Mouse (Mus musculus): ENCODE results near the gene Fpgs.

Gene Fpgs

GRCm38 (mm10) chr2:32700966-32701743, 2.8 kb downstream of the Fpgs start:
- DNase-seq (ENCODE audit: low read depth): no peak

DNA sequence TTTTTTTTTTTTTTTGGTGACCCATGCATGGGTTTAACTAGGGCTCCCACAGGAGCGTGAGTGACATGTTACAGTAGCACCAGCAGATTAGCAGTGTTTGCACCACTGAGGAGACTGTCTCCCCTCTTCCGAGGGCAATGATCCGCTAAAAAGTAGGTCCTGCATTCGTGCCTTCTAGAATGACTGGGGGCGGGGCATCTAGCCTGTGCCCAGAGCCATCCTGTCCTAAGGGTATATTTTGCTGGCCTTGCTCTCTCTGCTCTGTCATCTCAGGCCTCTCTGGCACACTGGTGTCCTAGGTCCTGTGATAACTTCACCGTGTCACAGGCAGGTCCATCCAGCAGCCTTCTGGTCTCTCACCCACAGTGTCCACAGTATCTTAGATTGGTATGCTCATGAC, 4.3 kb downstream of the Fpgs start:
- DNase-seq (ENCODE audit: low read depth): no peak

GRCm38 (mm10) chr2:32694691-32695090, 9.3 kb downstream of the Fpgs start:
- no peak for DNase-seq (ENCODE audit: low read depth)

DNA sequence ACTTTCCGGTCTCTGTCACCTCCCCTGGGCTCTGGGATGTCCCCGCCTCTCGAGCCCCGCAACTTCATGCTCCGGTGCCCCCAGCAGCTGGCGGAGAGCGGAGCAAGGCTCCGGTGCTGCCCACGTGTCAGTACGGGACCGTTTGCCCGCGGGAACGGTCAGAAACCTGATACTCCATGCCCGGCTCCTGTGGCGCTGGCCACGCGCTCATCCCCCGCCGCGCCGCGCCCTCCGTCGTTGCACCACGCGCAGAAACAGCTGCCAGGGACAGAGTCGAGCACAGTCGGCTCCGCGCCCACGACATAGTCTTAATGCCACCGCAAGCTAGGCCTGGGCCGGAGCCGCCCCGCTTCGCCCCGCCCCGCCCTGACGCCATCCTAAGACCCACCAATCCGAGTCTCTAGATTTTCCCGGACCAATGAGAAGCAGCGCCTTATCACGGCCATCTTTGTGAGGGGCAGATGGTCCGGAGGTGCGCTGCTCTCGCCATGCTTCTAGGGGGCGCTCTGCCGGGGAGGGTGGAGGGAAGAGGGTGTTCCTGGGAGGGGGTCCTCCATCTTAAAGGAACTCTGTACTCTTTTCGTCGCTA, 10.0 kb downstream of the Fpgs start:
- peak; percentile 98 for DNase-seq (ENCODE audit: low read depth)

GRCm38 (mm10) chr2:32693282-32693681, 10.7 kb downstream of the Fpgs start:
- DNase-seq (ENCODE audit: low read depth): no peak

DNA sequence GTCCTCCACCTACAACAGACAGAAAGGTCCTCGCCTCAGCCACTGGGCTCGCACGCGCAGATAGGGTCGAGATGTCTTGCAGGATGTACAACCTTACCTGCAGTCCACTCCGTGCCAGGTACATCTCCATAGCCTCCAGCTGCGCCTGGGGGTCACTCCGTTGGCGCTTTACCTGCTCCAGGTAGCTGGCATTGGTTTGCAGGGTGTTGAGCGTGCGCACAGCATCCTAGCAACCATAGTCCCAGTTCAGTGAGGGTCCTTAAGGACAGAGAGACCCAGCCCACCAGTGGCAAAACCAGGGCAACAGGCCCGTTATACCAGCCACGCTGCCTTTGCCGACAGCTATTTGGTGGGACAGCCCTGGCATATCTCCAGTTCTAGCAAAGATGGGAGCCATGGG, 11.4 kb downstream of the Fpgs start:
- DNase-seq (ENCODE audit: low read depth): no peak

- DNase-seq (ENCODE audit: low read depth): no peak
These were observed 12.9 kb downstream of the Fpgs start for GRCm38 (mm10) chr2:32691041-32691440.

DNA sequence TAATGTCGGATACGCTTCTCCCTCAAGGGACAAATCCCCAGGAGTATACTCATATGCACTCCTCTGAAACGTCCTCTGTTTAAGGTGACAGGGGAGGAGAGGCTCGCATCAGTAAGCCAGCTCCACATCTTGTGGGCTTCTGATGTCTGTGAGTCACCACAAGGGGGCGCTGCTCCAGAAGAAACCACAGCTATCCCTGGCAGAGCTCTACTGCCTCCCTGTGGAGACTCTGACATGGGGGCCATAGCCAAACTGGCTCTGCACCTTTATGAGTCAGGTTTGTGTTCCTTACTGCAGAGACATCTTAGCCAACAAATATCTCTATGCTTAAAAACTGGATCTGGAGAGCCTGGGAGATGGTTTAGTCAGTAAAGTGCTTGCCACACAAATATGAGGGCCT, 14.5 kb downstream of the Fpgs start:
- DNase-seq (ENCODE audit: low read depth): peak; percentile 90

- no peak for DNase-seq (ENCODE audit: low read depth)
These were observed 16.4 kb downstream of the Fpgs start for GRCm38 (mm10) chr2:32687562-32687961.

DNA sequence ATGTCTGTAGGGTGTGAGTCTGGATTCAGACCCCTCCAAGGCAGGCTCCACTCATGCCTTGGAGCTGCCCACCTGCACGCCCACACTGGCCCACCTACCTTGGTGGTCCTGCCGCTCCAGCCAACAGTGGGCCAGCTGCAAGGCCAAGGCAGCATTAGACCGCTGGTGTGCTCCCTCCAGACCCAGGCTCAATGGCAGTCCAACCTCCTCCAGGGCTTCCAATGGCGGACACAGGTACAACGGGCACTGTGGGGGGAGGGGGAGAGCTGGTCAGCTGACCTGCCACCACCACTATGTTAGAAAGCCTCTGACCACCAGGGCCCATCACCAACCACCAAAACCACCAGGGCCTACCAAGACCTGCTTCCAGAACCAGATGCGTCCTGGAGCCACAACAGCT, 17.3 kb downstream of the Fpgs start:
- DNase-seq (ENCODE audit: low read depth): no peak

DNA sequence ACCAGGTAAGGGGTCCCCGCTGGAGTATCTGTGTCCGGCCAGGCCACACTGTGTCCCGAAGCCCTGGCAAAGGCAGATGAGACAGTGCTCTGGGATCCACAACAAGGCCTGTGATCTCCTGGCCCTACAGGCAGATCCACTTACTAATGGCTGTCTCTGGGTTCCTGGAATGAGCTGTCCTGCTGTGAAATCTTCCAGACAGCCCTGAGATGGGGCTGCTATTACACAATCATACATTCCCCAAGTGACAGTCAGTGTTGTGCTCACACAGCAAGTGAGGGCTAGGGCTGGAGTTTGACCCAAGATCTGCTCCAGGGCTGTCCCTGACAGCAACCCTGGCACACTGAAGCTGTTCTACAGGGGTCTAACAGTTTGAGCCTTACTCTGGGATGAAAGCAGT, 18.1 kb downstream of the Fpgs start:
- no peak for DNase-seq (ENCODE audit: low read depth)

DNA sequence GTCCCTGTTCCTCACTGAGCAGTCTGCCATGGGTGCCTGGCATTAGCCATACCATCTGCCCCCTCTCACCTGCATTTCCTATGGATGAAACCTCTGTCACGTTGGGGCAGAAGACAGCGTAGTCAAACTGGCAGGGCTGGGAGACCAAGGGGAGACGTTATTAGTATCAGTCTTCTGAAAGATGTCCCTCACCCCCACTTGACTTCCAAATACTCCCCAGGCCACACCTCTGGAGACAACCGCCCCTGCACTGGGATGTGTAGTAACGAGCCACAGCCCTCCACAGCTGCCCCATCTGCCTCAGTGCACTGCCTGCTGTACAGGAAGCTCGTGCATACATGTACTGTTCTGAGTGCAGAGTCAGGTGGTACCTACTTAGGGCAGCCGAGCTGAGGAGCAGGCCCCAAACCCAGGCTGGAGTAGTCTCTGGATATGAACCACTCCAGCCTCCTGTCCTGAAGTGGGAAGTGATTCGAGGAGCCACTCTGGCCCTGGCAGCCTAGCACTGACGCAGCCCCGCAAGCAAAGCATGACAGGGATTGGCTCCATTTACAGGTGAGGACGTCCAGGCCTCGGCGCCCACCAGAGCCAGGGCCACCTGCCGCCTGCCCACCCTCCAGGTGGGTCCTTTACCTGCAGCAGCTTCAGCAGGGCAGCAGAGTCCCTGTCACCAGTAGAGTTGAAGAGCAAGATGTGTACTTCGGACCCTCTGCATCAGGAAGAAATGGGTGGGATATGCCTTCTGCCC, 19.1 kb downstream of the Fpgs start:
- no peak for DNase-seq (ENCODE audit: low read depth)

DNA sequence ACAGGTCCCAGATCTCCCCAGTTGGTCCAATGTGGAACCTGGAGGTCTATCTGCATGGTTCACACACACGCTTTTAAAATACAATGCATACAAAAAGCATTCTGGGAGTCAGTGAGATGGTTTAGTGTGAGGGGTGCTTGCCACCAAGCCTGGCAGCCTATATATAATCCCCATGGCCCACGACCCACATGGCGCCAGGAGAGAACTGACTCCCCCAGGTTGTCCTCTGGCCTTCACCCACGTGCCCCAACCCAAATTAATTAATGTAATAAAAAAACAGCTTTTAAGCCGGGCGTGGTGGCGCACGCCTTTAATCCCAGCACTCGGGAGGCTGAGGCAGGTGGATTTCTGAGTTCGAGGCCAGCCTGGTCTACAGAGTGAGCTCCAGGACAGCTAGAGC, 20.2 kb downstream of the Fpgs start:
- DNase-seq (ENCODE audit: low read depth): no peak

GRCm38 (mm10) chr2:32682721-32683417, 21.1 kb downstream of the Fpgs start:
- no peak for DNase-seq (ENCODE audit: low read depth)

GRCm38 (mm10) chr2:32681754-32682153, 22.2 kb downstream of the Fpgs start:
- no peak for DNase-seq (ENCODE audit: low read depth)

GRCm38 (mm10) chr2:32680961-32681650, 22.8 kb downstream of the Fpgs start:
- DNase-seq (ENCODE audit: low read depth): no peak

GRCm38 (mm10) chr2:32680051-32680451, 23.9 kb downstream of the Fpgs start:
- DNase-seq (ENCODE audit: low read depth): no peak

DNA sequence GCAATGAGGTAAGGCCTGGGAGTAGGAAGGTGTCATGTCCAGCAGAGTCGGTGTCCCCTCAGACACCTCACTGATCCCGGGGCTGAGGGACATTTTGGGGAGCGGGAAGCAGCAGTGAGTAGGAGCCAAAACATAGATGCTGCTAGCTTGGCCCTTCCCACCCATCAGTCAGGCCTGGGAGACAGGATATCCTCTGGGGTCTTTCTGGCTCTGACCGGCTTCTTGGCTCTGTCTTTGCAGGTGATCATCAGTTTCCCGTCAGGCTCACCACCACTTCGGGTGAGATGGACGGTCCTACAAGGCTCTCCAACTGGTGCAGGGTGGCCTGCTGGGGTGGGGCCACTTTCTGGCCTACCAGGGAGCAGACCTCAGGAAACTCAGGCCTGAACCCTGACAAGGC, 26.3 kb downstream of the Fpgs start:
- no peak for DNase-seq (ENCODE audit: low read depth)

- DNase-seq (ENCODE audit: low read depth): no peak
These were observed 27.1 kb downstream of the Fpgs start for GRCm38 (mm10) chr2:32676821-32677220.

- no peak for DNase-seq (ENCODE audit: low read depth)
These were observed 30.6 kb downstream of the Fpgs start for GRCm38 (mm10) chr2:32673176-32673917.

DNA sequence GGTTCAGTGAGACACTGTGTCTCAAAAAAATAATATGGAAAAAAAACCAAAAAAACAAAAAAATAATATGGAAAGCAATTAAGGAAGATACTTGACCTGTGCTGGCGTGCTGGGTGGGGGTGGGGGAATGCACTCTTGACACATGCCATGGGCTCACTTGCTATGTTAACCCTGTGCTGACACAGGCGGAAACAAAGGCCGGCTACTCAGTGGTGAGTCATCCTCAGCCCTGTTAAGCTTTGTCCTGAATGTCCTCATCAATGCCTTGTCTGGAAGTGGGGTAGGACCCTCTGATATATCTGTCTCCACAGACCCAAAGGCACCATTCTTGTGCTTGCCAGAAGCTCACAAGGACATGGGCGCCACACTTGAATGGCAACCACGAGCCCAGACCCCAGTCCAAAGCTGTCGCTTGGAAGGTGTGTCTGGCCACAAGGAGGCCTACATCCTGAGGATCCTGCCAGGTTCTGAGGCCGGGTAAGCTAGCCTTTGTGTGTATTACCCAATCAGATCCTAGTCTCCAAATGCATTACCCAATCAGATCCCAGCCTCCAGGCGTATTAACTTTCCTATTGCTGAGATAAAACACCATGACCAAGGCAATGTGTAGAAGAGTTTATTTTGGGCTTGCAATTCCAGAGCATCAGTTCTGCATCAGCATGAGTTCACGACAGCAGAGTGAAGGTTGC, 31.9 kb downstream of the Fpgs start:
- DNase-seq (ENCODE audit: low read depth): no peak

Measured in c-Kit-positive CD71-negative TER-119-negative erythroid progenitor cells, embryonic 14.5 days (primary cell).